In the genomic region with DNA sequence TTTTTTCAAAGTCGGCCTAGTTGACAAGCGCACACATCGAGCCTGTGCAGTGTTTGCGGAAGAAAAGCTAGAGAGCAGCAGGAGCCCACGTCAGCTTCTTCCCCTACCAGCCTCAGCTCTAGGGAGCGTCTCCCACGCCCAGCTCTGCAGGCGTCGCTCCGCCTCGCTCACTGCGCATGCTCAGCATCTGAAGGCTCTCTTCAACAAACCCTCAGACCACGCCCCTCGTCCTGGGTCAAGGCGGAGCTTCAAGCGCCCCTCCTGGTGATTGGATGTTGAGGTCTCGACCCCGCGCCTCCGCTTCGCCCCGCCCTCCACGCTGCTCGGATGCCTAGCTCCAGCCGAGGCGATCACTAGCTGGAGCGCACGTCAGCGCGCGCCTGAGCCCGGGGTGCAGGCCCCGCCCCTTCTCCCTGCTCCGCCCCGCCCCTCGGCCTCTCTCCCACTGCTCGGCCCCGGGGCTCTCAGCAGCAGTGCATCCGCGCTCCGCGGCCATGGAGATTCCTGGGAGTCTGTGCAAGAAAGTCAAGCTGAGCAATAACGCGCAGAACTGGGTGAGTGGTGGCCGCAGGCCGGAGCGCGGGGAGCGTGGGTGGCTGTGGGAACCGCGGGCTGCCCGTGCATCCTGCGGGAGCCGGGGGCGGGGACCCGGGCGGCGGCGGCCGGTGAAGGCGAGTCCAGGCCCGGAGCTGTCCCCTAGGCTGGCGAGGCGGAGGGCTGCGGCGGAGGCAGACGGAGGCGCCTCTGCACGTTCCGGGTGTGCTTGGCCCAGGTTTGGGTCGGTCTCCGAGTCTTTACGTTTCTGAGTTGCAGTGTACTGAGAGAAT, we compare ENCODE assay signal across 7 mouse cellular contexts. TPM values are rescaled to one million over a fixed set of nuclear protein-coding genes. Genes with fewer than 3 reads are reported as not detected.
DNase-seq lines count a peak whose midpoint lies in the region; ATAC-seq and TF ChIP-seq lines count a peak whose summit lies in the region.

A gene (plus strand): TSS at position 339 of the 827 bp plus-strand sequence.

- no peaks in the 10 kb centered on the region for H3K9me3 ChIP-seq in embryonic facial prominence, embryonic 10.5 days
- no peaks in the 10 kb centered on the region for H3K9me3 ChIP-seq in intestine, postnatal 0 days (ENCODE audit: control insufficient read depth)
- H3K9me3 ChIP-seq in midbrain, embryonic 12.5 days, result no peaks in the 10 kb centered on the region

- peak; percentile 96 for ATAC-seq in intestine, postnatal 0 days
- ATAC-seq in midbrain, embryonic 12.5 days (ENCODE audit: low FRiP score, low read depth), result peak; percentile 99

- H3K27me3 ChIP-seq in embryonic facial prominence, embryonic 10.5 days (replicated peaks; ENCODE audit: low read depth, poor library complexity, severe bottlenecking), result no peaks in the 10 kb centered on the region
- no peaks in the 10 kb centered on the region for H3K27me3 ChIP-seq in intestine, postnatal 0 days (replicated peaks; ENCODE audit: control insufficient read depth, insufficient read depth, low read length)
- H3K27me3 ChIP-seq in midbrain, embryonic 12.5 days, result no peaks in the 10 kb centered on the region
- no peaks in the 10 kb centered on the region for H3K27me3 ChIP-seq in small intestine, adult 2 months (ENCODE audit: control insufficient read depth, insufficient read depth, low read length)

- TF ChIP-seq CTCF in intestine, postnatal 0 days (IDR thresholded peaks at IDR 0.05; ENCODE audit: low read depth), result peak; percentile 23; the same call in 1 of the 2 replicates
- TF ChIP-seq CTCF in small intestine, adult 2 months (IDR thresholded peaks at IDR 0.05; ENCODE audit: extremely low read depth, insufficient read length, insufficient replicate concordance, low read depth, low read length), result no peak

- peak; percentile 100 for DNase-seq in adrenal gland, postnatal 10 days
- peak; percentile 100 for DNase-seq in embryonic facial prominence, embryonic 10.5 days (ENCODE audit: low spot score)
- DNase-seq in gonadal fat pad, adult 2 months (ENCODE audit: low read depth), result peak; percentile 95
- peak; percentile 100 for DNase-seq in left cerebral cortex, postnatal 4 days

- WGBS in embryonic facial prominence, embryonic 10.5 days, result under 1% methylated on average over 73 of the region's 73 CpGs
- WGBS in intestine, postnatal 0 days, result under 1% methylated on average over 73 of the region's 73 CpGs
- under 1% methylated on average over 72 of the region's 73 CpGs for WGBS in midbrain, embryonic 12.5 days
- under 1% methylated on average over 73 of the region's 73 CpGs for WGBS in small intestine, adult 2 months

- H3K4me2 ChIP-seq in intestine, postnatal 0 days (replicated peaks; ENCODE audit: low read depth), result peak within 1 kb of the TSS; percentile 67
- peak within 1 kb of the TSS; percentile 60 for H3K4me2 ChIP-seq in midbrain, embryonic 12.5 days (replicated peaks)

- H3K4me3 ChIP-seq in embryonic facial prominence, embryonic 10.5 days, result peak within 1 kb of the TSS; percentile 82
- peak within 1 kb of the TSS; percentile 62 for H3K4me3 ChIP-seq in intestine, postnatal 0 days (ENCODE audit: low read depth, low read length)
- H3K4me3 ChIP-seq in midbrain, embryonic 12.5 days, result peak within 1 kb of the TSS; percentile 59
- peak within 1 kb of the TSS; percentile 88 for H3K4me3 ChIP-seq in small intestine, adult 2 months (ENCODE audit: low read depth, low read length)

- TF ChIP-seq POLR2A in small intestine, adult 2 months (IDR thresholded peaks at IDR 0.05; ENCODE audit: low read depth, low read length), result peak; percentile 89

- intact Hi-C loops in left cerebral cortex, postnatal 4 days (cut with DNase I), result no loop called here

- H3K27ac ChIP-seq in embryonic facial prominence, embryonic 10.5 days (replicated peaks), result peak within 1 kb of the TSS; percentile 94
- peak within 1 kb of the TSS; percentile 87 for H3K27ac ChIP-seq in intestine, postnatal 0 days (ENCODE audit: low read depth, low read length)
- H3K27ac ChIP-seq in midbrain, embryonic 12.5 days (replicated peaks), result peak within 1 kb of the TSS; percentile 86
- peak within 1 kb of the TSS; percentile 71 for H3K27ac ChIP-seq in small intestine, adult 2 months (ENCODE audit: insufficient read depth, low read depth, low read length)

- peaks cover 31% of the 10 kb centered on the region for H3K4me1 ChIP-seq in embryonic facial prominence, embryonic 10.5 days
- H3K4me1 ChIP-seq in intestine, postnatal 0 days (replicated peaks; ENCODE audit: control insufficient read depth, insufficient read depth, low read length), result peaks cover 16% of the 10 kb centered on the region
- H3K4me1 ChIP-seq in midbrain, embryonic 12.5 days, result peaks cover 15% of the 10 kb centered on the region
- peaks cover 21% of the 10 kb centered on the region for H3K4me1 ChIP-seq in small intestine, adult 2 months (ENCODE audit: control insufficient read depth, insufficient read depth, insufficient read length, low read length)

- H3K9ac ChIP-seq in intestine, postnatal 0 days (ENCODE audit: low read depth, low read length), result peak within 1 kb of the TSS; percentile 74
- H3K9ac ChIP-seq in midbrain, embryonic 12.5 days (replicated peaks), result peak within 1 kb of the TSS; percentile 82

- peaks cover 9% of the 10 kb centered on the region for H3K36me3 ChIP-seq in embryonic facial prominence, embryonic 10.5 days (replicated peaks)
- H3K36me3 ChIP-seq in intestine, postnatal 0 days (ENCODE audit: control insufficient read depth, insufficient read depth), result 0 out of 2 replicates have a peak, but pooled peaks cover 4% of the 10 kb centered on the region
- H3K36me3 ChIP-seq in midbrain, embryonic 12.5 days, result no peaks in the 10 kb centered on the region
- peaks cover 2% of the 10 kb centered on the region; the same call in 1 of the 2 replicates for H3K36me3 ChIP-seq in small intestine, adult 2 months (ENCODE audit: control insufficient read depth, insufficient read depth, low read length)

RNA-seq across cellular contexts. Expression of the gene that starts here (rescaled TPM):
- total RNA-seq in adrenal gland, postnatal 10 days (2021), result 10 to 100 TPM; 42.2 to 48.9 TPM
- polyA plus RNA-seq in embryonic facial prominence, embryonic 10.5 days (2016; fragmentation: Nextera tagmentation; extraction: Ambion mirVana), result 62.4 and 71.1 TPM in 2 replicates
- polyA plus RNA-seq in gonadal fat pad, adult 2 months (2012; rRNA removed), result 97.0 and 102 TPM in 2 replicates
- 150 and 168 TPM in 2 replicates for polyA plus RNA-seq in intestine, postnatal 0 days (2015; fragmentation: Nextera tagmentation; extraction: Ambion mirVana)
- total RNA-seq in left cerebral cortex, postnatal 4 days (2021), result 100 to 1,000 TPM in 1 of 2 experiments, 10 to 100 TPM in 1; 94.8 to 101 TPM
- 85.2 and 87.1 TPM in 2 replicates for polyA plus RNA-seq in midbrain, embryonic 12.5 days (2016; fragmentation: Nextera tagmentation; extraction: Ambion mirVana)
- polyA plus RNA-seq in small intestine, adult 2 months (2012; rRNA removed), result 8.2 and 44.8 TPM in 2 replicates

Comparison
In these comparisons a context has a peak if more than half of its experiments do, and no peak if none do; other contexts are left out.
1. Peak in every context shown above with its lines: DNase-seq, ATAC-seq, H3K4me3 ChIP-seq and H3K27ac ChIP-seq.